Mouse (Mus musculus): ENCODE data around the gene Tmem9b.

DNA sequence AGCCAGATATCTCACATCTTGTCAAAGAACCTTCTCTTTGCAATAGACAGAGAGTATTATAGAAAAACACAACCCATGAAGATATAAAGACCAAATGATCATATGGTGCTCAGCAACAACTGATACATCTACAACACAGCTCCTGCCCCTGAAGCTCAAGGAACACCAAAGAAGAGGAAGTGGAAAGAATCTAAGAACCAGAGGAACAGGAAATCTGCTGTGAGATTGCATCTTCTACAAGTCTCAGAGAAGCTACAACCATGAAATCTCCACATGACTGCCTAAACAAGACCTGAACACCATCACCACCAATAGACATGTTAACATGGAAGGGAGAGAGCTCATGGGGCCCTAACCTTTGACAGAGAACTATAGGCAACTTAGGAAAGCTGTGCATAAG is 19.6 kb upstream of the Tmem9b start:
- no peak for TF ChIP-seq CTCF (IDR thresholded peaks at IDR 0.05; ENCODE audit: low read depth, low read length)
- TF ChIP-seq EP300 (IDR thresholded peaks at IDR 0.05; ENCODE audit: insufficient read depth, low read depth, low read length), result no peak
- TF ChIP-seq POLR2A (IDR thresholded peaks at IDR 0.05; ENCODE audit: insufficient read depth, low read length), result no peak

All from ES-Bruce4 (cell line).